Mouse (Mus musculus) limb, embryonic 14.5 days (tissue): Measurements from ENCODE around the gene Blnk. TPM values are rescaled to one million over a fixed set of nuclear protein-coding genes. Genes with fewer than 3 reads are reported as not detected.

ENCODE experiments used
- ATAC-seq: fragments of 200-750 bp; cut with Nextera tagmentation; 2 replicates; pipeline ENCODE4 v1.8.0; 2017; ENCODE audit warnings: low read depth, moderate number of reproducible peaks, moderate TSS enrichment; ENCODE audit not compliant: low FRiP score
- DNase-seq: peaks from one replicate; pipeline ENCODE4 v3.0.0-alpha.2; 2015; ENCODE audit warnings: low spot score
- H3K27ac ChIP-seq: fragments of 300-500 bp; sonication (generic); replicated peaks from 2 replicates; pipeline ENCODE4 v1.5.1; 2014; ENCODE audit warnings: low read depth, mild to moderate bottlenecking, low read length, moderate library complexity, mixed read lengths
- H3K27me3 ChIP-seq: fragments of 300-500 bp; sonication (generic); 2 replicates; pipeline ENCODE4 v1.6.1; 2014; ENCODE audit warnings: low read length, mixed read lengths; ENCODE audit not compliant: control insufficient read depth, insufficient read depth
- H3K36me3 ChIP-seq: fragments of 300-500 bp; sonication (generic); 2 replicates; pipeline ENCODE4 v1.6.1; 2014; ENCODE audit warnings: mild to moderate bottlenecking, low read length, moderate library complexity, mixed read lengths; ENCODE audit not compliant: control insufficient read depth, insufficient read depth
- H3K4me1 ChIP-seq: fragments of 300-500 bp; sonication (generic); 2 replicates; pipeline ENCODE4 v1.6.1; 2014; ENCODE audit warnings: antibody characterized with exemption, low read length, mixed read lengths; ENCODE audit not compliant: control insufficient read depth, insufficient read depth
- H3K4me2 ChIP-seq: fragments of 300-500 bp; sonication (generic); replicated peaks from 2 replicates; pipeline ENCODE4 v1.6.1; 2014; ENCODE audit warnings: low read depth, mild to moderate bottlenecking, low read length, moderate library complexity; ENCODE audit not compliant: severe bottlenecking
- H3K4me3 ChIP-seq: fragments of 300-500 bp; sonication (generic); replicated peaks from 2 replicates; pipeline ENCODE4 v1.5.1; 2014; ENCODE audit warnings: low read length
- H3K9ac ChIP-seq: fragments of 300-500 bp; sonication (generic); 2 replicates; pipeline ENCODE4 v1.6.1; 2014; ENCODE audit warnings: mild to moderate bottlenecking, low read depth, low read length, moderate library complexity; ENCODE audit not compliant: severe bottlenecking
- H3K9me3 ChIP-seq: fragments of 300-500 bp; sonication (generic); 2 replicates; pipeline ENCODE4 v1.6.1; 2016; ENCODE audit warnings: low read length; ENCODE audit not compliant: control insufficient read depth
- POLR2A ChIP-seq: fragments of 200-500 bp; IDR thresholded peaks from 2 replicates; pipeline ENCODE4 v1.8.0; 2012; ENCODE audit warnings: inconsistent platforms, mild to moderate bottlenecking, moderate library complexity, borderline replicate concordance; ENCODE audit not compliant: insufficient read depth, insufficient read length; ENCODE audit errors: extremely low read depth
- WGBS: fragments of 180-500 bp; shearing (Covaris S2); extraction: QIAGEN DNeasy Blood & Tissue Kit; methylation state at CpG from one replicate; pipeline ENCODE4 v1.1.7; 2014; 5-methylcytosine and 5-hydroxymethylcytosine counted together
- polyA plus RNA-seq, 2 experiments: library from polyadenylated mRNA; depleted of rRNA in 1 of 2; stranded (reverse) in 1 of 2; unstranded in 1 of 2; fragments of >200 nt; fragmentation: Nextera tagmentation in 1 of 2; extraction: Ambion mirVana in 1 of 2; gene quantifications; 2 replicates each; pipeline versions ENCODE4 v1.2.1 to v1.2.3; 2012 to 2014

Gene Blnk
- polyA plus RNA-seq, 2 experiments: 0.72 to 1.6 TPM

- Histone ChIP-seq H3K36me3 (no peaks in the 10 kb centered on the region), H3K4me2 (no peak overlapping the region)
- no peak for DNase-seq
Measured at GRCm38 (mm10) chr19:41020537-41020936, 26.2 kb upstream of the Blnk start.

DNA sequence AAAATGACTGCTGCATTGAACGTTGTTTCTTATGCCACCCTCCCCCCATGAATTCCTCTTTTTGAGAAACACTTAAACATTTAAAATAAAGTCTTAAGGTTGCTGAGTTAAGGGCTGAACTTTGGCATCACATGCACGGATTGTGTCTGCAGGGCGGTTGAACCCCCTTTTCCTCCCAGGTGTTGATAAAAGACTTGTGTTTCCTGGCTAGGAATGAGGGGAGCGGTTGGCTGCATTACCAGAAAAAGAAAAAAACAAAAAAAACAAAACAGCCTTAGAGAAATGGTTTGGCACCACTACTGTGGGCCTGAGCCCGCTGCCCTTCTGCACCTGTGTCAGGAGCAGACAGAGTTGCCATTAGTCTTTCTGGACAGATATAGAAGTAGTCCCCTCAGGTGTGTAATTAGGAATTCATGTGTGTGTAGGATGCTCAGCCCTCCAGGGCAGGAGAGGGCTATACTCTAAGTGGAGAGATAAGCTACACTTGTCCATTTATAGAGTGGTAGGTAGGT, 24.9 kb upstream of the Blnk start:
- WGBS: 69% methylated on average over 5 of the region's 5 CpGs
- H3K27me3 ChIP-seq: no peaks in the 10 kb centered on the region
- no peak overlapping the region for H3K9ac ChIP-seq
- TF ChIP-seq POLR2A: no peak
- no peak overlapping the region for H3K4me3 ChIP-seq
- ATAC-seq (no peak), DNase-seq (no peak)
- no peaks in the 10 kb centered on the region for H3K9me3 ChIP-seq
- H3K36me3 ChIP-seq: no peaks in the 10 kb centered on the region
- H3K27ac ChIP-seq: no peak overlapping the region
- H3K4me2 ChIP-seq: no peak overlapping the region
- peaks cover 3% of the 10 kb centered on the region for H3K4me1 ChIP-seq

More at GRCm38 (mm10) chr19:41020537-41020936, 26.2 kb upstream of the Blnk start:
- TF ChIP-seq POLR2A: no peak
- Histone ChIP-seq H3K27me3 (no peaks in the 10 kb centered on the region), H3K4me3 (no peak overlapping the region), H3K9ac (no peak overlapping the region), H3K27ac (no peak overlapping the region), H3K9me3 (no peaks in the 10 kb centered on the region), H3K4me1 (peaks cover 3% of the 10 kb centered on the region)
- 34% methylated on average over 3 of the region's 3 CpGs for WGBS
- ATAC-seq: no peak

DNA sequence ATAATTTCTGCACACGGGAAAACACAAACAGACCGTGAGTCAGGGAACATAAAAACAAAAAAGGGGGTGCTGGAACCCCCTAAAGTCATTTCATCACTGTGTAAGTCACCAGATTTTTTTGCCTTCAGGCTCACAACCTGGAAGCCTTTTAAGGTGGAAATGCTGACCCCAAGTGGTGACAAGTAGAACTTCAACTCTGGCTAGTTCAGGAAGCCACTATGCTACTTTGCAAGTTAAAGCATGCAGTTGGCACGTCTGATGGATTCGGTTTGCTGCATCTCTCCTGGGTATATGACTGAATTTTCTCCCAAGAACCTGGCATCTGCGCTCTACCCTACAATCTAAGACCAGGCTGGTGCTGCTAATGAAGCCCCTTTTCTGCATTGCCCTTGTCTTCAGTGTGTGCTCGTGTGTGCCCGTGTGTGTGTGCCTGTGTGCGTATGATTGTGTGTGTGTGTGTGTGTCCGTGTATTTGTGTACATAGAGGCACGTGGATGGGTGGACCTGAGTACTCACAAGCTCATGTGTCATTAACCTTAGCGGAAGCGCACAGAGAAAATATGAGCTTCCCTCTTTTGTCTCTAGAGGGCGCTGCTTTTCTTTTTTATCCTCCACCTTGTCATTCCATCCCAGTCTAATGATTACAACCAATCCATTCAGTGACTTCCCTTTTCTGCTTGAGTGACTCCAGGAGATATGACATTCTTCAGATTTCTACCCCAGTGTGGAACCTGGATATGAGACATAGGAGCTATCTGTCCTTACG, 21.8 kb upstream of the Blnk start:
- peak overlapping the region; percentile 7; the same call in 1 of the 2 replicates for H3K4me3 ChIP-seq
- ATAC-seq: 0 out of 2 replicates have a peak, but pooled peaks have one; percentile 60

DNA sequence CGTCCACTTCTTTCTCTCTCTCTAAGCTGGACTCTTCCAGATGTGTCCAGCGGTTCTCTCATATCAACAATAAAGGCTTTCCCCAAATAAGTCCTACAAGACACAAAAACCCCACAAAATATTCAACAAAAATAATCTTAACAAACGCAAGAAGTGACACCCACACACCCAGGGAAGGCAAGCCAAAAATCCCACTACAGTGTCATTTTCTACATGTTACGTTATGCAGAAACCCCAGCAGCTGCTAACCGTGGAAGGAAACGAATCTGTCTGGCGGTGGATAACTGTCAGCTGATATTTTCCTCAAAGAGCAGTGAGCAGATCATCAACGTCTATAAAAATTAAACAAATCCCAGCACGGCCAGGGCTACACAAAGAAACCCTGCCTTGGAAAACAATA, 19.7 kb upstream of the Blnk start:
- 22% methylated on average over 9 of the region's 9 CpGs for WGBS
- Histone ChIP-seq H3K27me3 (no peaks in the 10 kb centered on the region), H3K27ac (no peak overlapping the region), H3K9ac (no peak overlapping the region), H3K36me3 (no peaks in the 10 kb centered on the region), H3K9me3 (no peaks in the 10 kb centered on the region), H3K4me2 (no peak overlapping the region), H3K4me1 (peaks cover 3% of the 10 kb centered on the region), H3K4me3 (no peak overlapping the region)
- ATAC-seq (no peak), DNase-seq (no peak)
- TF ChIP-seq POLR2A: no peak

More for the DNA sequence above, 21.8 kb upstream of the Blnk start:
- Histone ChIP-seq H3K9me3 (no peaks in the 10 kb centered on the region), H3K4me1 (peaks cover 3% of the 10 kb centered on the region), H3K27ac (no peak overlapping the region), H3K4me2 (peak overlapping the region; percentile 46), H3K9ac (no peak overlapping the region), H3K36me3 (no peaks in the 10 kb centered on the region), H3K27me3 (no peaks in the 10 kb centered on the region)
- DNase-seq: peak; percentile 66
- WGBS: 19% methylated on average over 14 of the region's 14 CpGs
- no peak for TF ChIP-seq POLR2A

DNA sequence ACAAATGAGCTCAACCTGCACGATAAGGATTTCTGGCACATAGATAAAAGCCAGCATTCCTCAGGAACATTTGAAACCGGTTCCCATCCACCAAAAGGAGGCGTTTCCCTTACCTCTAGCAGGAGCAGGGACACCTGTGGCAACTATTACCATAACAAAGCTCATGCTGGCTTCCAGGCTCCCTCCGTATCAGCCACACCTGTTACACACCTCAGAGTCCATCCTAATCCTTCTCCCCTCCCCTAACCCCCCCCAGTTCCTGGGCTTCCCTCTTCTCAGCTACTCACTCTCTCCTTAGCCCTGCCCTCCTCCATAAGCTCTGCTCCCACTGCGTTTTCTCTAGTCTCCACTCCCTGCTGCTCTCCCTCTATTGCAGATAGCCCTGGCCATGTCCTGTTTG, 19.3 kb upstream of the Blnk start:
- no peaks in the 10 kb centered on the region for H3K36me3 ChIP-seq
- TF ChIP-seq POLR2A: no peak
- no peak overlapping the region for H3K27ac ChIP-seq
- no peak for ATAC-seq
- peak; percentile 12 for DNase-seq
- H3K4me3 ChIP-seq: no peak overlapping the region
- 5% methylated on average over 5 of the region's 5 CpGs for WGBS
- H3K4me1 ChIP-seq: peaks cover 3% of the 10 kb centered on the region
- no peaks in the 10 kb centered on the region for H3K27me3 ChIP-seq
- no peak overlapping the region for H3K9ac ChIP-seq
- no peaks in the 10 kb centered on the region for H3K9me3 ChIP-seq
- H3K4me2 ChIP-seq: no peak overlapping the region
